Mouse (Mus musculus): ENCODE results near the gene Epgn.

DNA sequence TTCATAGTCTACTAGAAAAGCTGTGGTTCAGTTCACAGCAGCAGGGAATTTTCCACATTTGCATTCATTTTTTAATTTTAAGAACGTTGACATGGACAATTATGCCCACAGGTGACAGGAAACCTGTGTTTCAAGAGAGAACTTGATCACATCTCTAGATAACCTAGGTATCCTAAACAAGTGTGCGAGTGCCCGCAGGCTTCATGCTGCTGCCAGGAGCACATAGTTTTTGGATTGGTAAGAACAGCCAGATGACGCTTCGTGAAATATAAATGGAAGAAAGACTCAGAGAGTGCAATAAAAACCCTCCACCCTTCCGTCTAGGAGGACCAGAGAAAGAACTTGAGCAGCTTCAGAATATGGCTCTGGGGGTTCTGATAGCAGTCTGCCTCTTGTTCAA, at the start of gene Epgn:
- TF ChIP-seq POLR2A (IDR thresholded peaks at IDR 0.05; ENCODE audit: low read depth, low read length) (no peak), CTCF (IDR thresholded peaks at IDR 0.05; ENCODE audit: borderline replicate concordance, insufficient read depth, low read length) (no peak)

All from embryonic fibroblast, embryonic 13.5 days (primary cell).